Mouse (Mus musculus) heart, postnatal 14 days (tissue): ENCODE measurements at regions not wholly inside any gene's neighbourhood (a gene's known extent, or its start where the extent isn't known, plus 50 kb on each side); places are given as distances from the start of the nearest gene placed in this dataset.
A peak's percentile ranks its signal among the peaks of the same experiment; 100 is the strongest.

Experiments used
- DNase-seq, 2 experiments: peaks; one replicate each; pipeline ENCODE4 v3.0.0; 2021 to 2022
- intact Hi-C: fragments of 180-260 bp; cut with DNase I; formaldehyde crosslinking; loops from one replicate; pipeline ENCODE4 v1.15.1; 2025

GRCm38 (mm10) chr13:34398061-34398787 lies 53.2 kb upstream of the Slc22a23 start:
- DNase-seq: peak in 1 of 2 experiments; percentile 15
- intact Hi-C loops: no loop called here

GRCm38 (mm10) chr13:34395504-34395903 lies 50.5 kb upstream of the Slc22a23 start:
- DNase-seq: no peak
- intact Hi-C loops: no loop called here

- intact Hi-C loops: no loop called here
- DNase-seq: no peak
These were observed 50.0 kb upstream of the Slc22a23 start for GRCm38 (mm10) chr13:34395010-34395409.
